Mouse (Mus musculus): ENCODE data around the gene Slc22a14.

- no peak for TF ChIP-seq POLR2A (IDR thresholded peaks at IDR 0.05; ENCODE audit: insufficient read length, low read depth)
- no peak for TF ChIP-seq USF1 (IDR thresholded peaks at IDR 0.05; ENCODE audit: low read depth)
- TF ChIP-seq CEBPB (IDR thresholded peaks at IDR 0.05; ENCODE audit: insufficient read depth, poor library complexity, severe bottlenecking): no peak
- TF ChIP-seq TCF12 (IDR thresholded peaks at IDR 0.05; ENCODE audit: insufficient read depth, poor library complexity, severe bottlenecking): no peak
- TF ChIP-seq MAX (IDR thresholded peaks at IDR 0.05; ENCODE audit: low read depth): no peak
- TF ChIP-seq MYOD1 (IDR thresholded peaks at IDR 0.05; ENCODE audit: control insufficient read depth in 1 of 3, insufficient read length in 2 of 3, low read depth in 2 of 3): no peak
- TF ChIP-seq SRF (IDR thresholded peaks at IDR 0.05; ENCODE audit: control insufficient read depth, insufficient read length, low read depth): no peak
These were observed 44.4 kb downstream of the Slc22a14 start for GRCm38 (mm10) chr9:119320946-119321345.

Measured in myocyte (in vitro differentiated cells).